Mouse (Mus musculus): Measurements from ENCODE around the gene Kank4.

GRCm38 (mm10) chr4:98817184-98817911 lies at the start of gene Kank4:
- TF ChIP-seq CEBPB (IDR thresholded peaks at IDR 0.05; ENCODE audit: insufficient read depth, poor library complexity, severe bottlenecking) (no peak), POLR2A (IDR thresholded peaks at IDR 0.05; ENCODE audit: insufficient read length, low read depth) (no peak), E2F4 (IDR thresholded peaks at IDR 0.05; ENCODE audit: insufficient read depth) (no peak), POLR2AphosphoS2 (IDR thresholded peaks at IDR 0.05; ENCODE audit: insufficient read length, low read depth) (no peak), MYOD1 (IDR thresholded peaks at IDR 0.05; ENCODE audit: control insufficient read depth in 1 of 3, insufficient read length in 2 of 3, low read depth in 2 of 3) (no peak), SRF (IDR thresholded peaks at IDR 0.05; ENCODE audit: control insufficient read depth, insufficient read length, low read depth) (no peak), TCF3 (IDR thresholded peaks at IDR 0.05; ENCODE audit: insufficient read length, low read depth) (no peak), MAX (IDR thresholded peaks at IDR 0.05; ENCODE audit: low read depth) (no peak)

Data from myocyte (in vitro differentiated cells).